Mouse (Mus musculus) myocyte (in vitro differentiated cells): ENCODE results near the gene Olfr522. TPM values are rescaled to one million over a fixed set of nuclear protein-coding genes. Genes with fewer than 3 reads are reported as not detected.

ENCODE experiments used
- H3K27me3 ChIP-seq: one replicate; pipeline ENCODE4 v1.6.1; 2011; ENCODE audit not compliant: control insufficient read depth, insufficient read depth, insufficient read length
- H3K36me3 ChIP-seq: one replicate; pipeline ENCODE4 v1.6.1; 2011; ENCODE audit not compliant: control insufficient read depth, insufficient read depth
- H3K4me2 ChIP-seq: one replicate; pipeline ENCODE4 v1.6.1; 2011; ENCODE audit warnings: low read depth, control low read depth
- H3K4me3 ChIP-seq: one replicate; pipeline ENCODE4 v1.5.1; 2011; ENCODE audit warnings: mild to moderate bottlenecking, control low read depth, moderate library complexity
- H3K79me2 ChIP-seq: one replicate; pipeline ENCODE4 v1.6.1; 2011; ENCODE audit not compliant: control insufficient read depth, insufficient read depth
- H3ac ChIP-seq: one replicate; pipeline ENCODE4 v1.6.1; 2011; ENCODE audit not compliant: control insufficient read depth, insufficient read length
- CEBPB ChIP-seq: IDR thresholded peaks from 2 replicates; pipeline ENCODE4 v1.6.1; 2011; ENCODE audit warnings: mild to moderate bottlenecking, moderate library complexity; ENCODE audit not compliant: poor library complexity, insufficient read depth, severe bottlenecking
- E2F4 ChIP-seq: IDR thresholded peaks from one replicate; pipeline ENCODE4 v1.6.1; 2011; ENCODE audit warnings: mild to moderate bottlenecking, control low read depth, moderate library complexity; ENCODE audit not compliant: insufficient read depth
- MAX ChIP-seq: IDR thresholded peaks from one replicate; pipeline ENCODE4 v1.6.1; 2011; ENCODE audit warnings: low read depth, mild to moderate bottlenecking, control low read depth
- MYOD1 ChIP-seq, 3 experiments: IDR thresholded peaks; one replicate each; pipeline ENCODE4 v1.6.1; 2011; ENCODE audit warnings: control low read depth in 2 of 3, low read depth in 2 of 3, mild to moderate bottlenecking in 2 of 3, moderate library complexity in 1 of 3; ENCODE audit not compliant: insufficient read length in 2 of 3, control insufficient read depth in 1 of 3
- MYOG ChIP-seq, 3 experiments: IDR thresholded peaks; one replicate each; pipeline ENCODE4 v1.6.1; 2011; ENCODE audit warnings: control low read depth in 2 of 3, low read depth in 2 of 3, mild to moderate bottlenecking in 2 of 3; ENCODE audit not compliant: insufficient read length in 2 of 3, control insufficient read depth in 1 of 3, insufficient read depth in 1 of 3
- POLR2A ChIP-seq: IDR thresholded peaks from one replicate; pipeline ENCODE4 v1.6.1; 2011; ENCODE audit warnings: low read depth, mild to moderate bottlenecking, control low read depth, moderate library complexity; ENCODE audit not compliant: insufficient read length
- POLR2AphosphoS2 ChIP-seq: IDR thresholded peaks from one replicate; pipeline ENCODE4 v1.6.1; 2011; ENCODE audit warnings: low read depth, control low read depth; ENCODE audit not compliant: insufficient read length
- REST ChIP-seq: IDR thresholded peaks from one replicate; pipeline ENCODE4 v1.6.1; 2011; ENCODE audit warnings: mild to moderate bottlenecking, control low read depth, moderate library complexity; ENCODE audit not compliant: insufficient read depth, insufficient read length
- SRF ChIP-seq: IDR thresholded peaks from one replicate; pipeline ENCODE4 v1.6.1; 2011; ENCODE audit warnings: low read depth; ENCODE audit not compliant: control insufficient read depth, insufficient read length
- TCF12 ChIP-seq: IDR thresholded peaks from one replicate; pipeline ENCODE4 v1.6.1; 2011; ENCODE audit warnings: mild to moderate bottlenecking, control low read depth; ENCODE audit not compliant: poor library complexity, insufficient read depth, severe bottlenecking
- TCF3 ChIP-seq: IDR thresholded peaks from one replicate; pipeline ENCODE4 v1.6.1; 2011; ENCODE audit warnings: low read depth, control low read depth; ENCODE audit not compliant: insufficient read length
- USF1 ChIP-seq: IDR thresholded peaks from one replicate; pipeline ENCODE4 v1.6.1; 2011; ENCODE audit warnings: low read depth, mild to moderate bottlenecking, control low read depth, moderate library complexity
- polyA plus RNA-seq: library from polyadenylated mRNA; unstranded; fragments of >200 nt; fragmentation: generic; extraction: Trizol; gene quantifications from one replicate; pipeline ENCODE4 v1.2.1, GENCODE M21; 2012; ENCODE audit warnings: missing spikeins

Olfr522 gene
- polyA plus RNA-seq, 1 experiment = not detected

GRCm38 (mm10) chr7:140125278-140126021 is 39.1 kb downstream of the Olfr522 start:
- Histone ChIP-seq H3K4me3 (peak overlapping the region; percentile 34), H3K27me3 (no peaks in the 10 kb centered on the region), H3K79me2 (no peaks in the 10 kb centered on the region), H3K4me2 (peak overlapping the region; percentile 91), H3ac (peak overlapping the region; percentile 14), H3K36me3 (no peaks in the 10 kb centered on the region)
- TF ChIP-seq CEBPB = no peak
- no peak for TF ChIP-seq MYOG (IDR thresholded peaks at IDR 0.05; ENCODE audit: control insufficient read depth in 1 of 3, insufficient read depth in 1 of 3, insufficient read length in 2 of 3, low read depth in 2 of 3)
- no peak for TF ChIP-seq REST
- no peak for TF ChIP-seq USF1
- TF ChIP-seq POLR2AphosphoS2 = peak; percentile 59
- no peak for TF ChIP-seq TCF3
- no peak for TF ChIP-seq E2F4
- no peak for TF ChIP-seq MYOD1 (IDR thresholded peaks at IDR 0.05; ENCODE audit: control insufficient read depth in 1 of 3, insufficient read length in 2 of 3, low read depth in 2 of 3)
- TF ChIP-seq SRF = no peak
- peak; percentile 82 for TF ChIP-seq POLR2A
- no peak for TF ChIP-seq TCF12
- no peak for TF ChIP-seq MAX

GRCm38 (mm10) chr7:140124382-140124781 is 40.2 kb downstream of the Olfr522 start:
- H3ac ChIP-seq = no peak overlapping the region
- no peaks in the 10 kb centered on the region for H3K36me3 ChIP-seq
- H3K4me3 ChIP-seq = no peak overlapping the region
- H3K27me3 ChIP-seq = no peaks in the 10 kb centered on the region
- TF ChIP-seq E2F4 (no peak), SRF (no peak), POLR2AphosphoS2 (no peak), USF1 (no peak), POLR2A (no peak), REST (no peak), CEBPB (no peak), TCF12 (no peak), MYOG (IDR thresholded peaks at IDR 0.05; ENCODE audit: control insufficient read depth in 1 of 3, insufficient read depth in 1 of 3, insufficient read length in 2 of 3, low read depth in 2 of 3) (no peak), TCF3 (no peak)
- H3K79me2 ChIP-seq = no peaks in the 10 kb centered on the region
- H3K4me2 ChIP-seq = no peak overlapping the region

- Histone ChIP-seq H3K27me3 (no peaks in the 10 kb centered on the region), H3K79me2 (no peaks in the 10 kb centered on the region), H3K4me2 (peak overlapping the region; percentile 43), H3K4me3 (no peak overlapping the region), H3ac (no peak overlapping the region), H3K36me3 (no peaks in the 10 kb centered on the region)
- TF ChIP-seq MYOD1 (IDR thresholded peaks at IDR 0.05; ENCODE audit: control insufficient read depth in 1 of 3, insufficient read length in 2 of 3, low read depth in 2 of 3) (no peak), E2F4 (no peak), TCF3 (no peak), REST (no peak), MYOG (IDR thresholded peaks at IDR 0.05; ENCODE audit: control insufficient read depth in 1 of 3, insufficient read depth in 1 of 3, insufficient read length in 2 of 3, low read depth in 2 of 3) (no peak), MAX (no peak), USF1 (no peak), POLR2A (no peak)
These were observed 41.8 kb downstream of the Olfr522 start for GRCm38 (mm10) chr7:140122765-140123164.

GRCm38 (mm10) chr7:140121338-140121910 is 43.1 kb downstream of the Olfr522 start:
- Histone ChIP-seq H3K4me3 (no peak overlapping the region), H3ac (no peak overlapping the region), H3K36me3 (no peaks in the 10 kb centered on the region), H3K79me2 (peaks cover 7% of the 10 kb centered on the region), H3K4me2 (no peak overlapping the region), H3K27me3 (no peaks in the 10 kb centered on the region)
- TF ChIP-seq POLR2A = no peak
- TF ChIP-seq TCF12 = no peak
- TF ChIP-seq MAX = no peak
- TF ChIP-seq TCF3 = no peak
- TF ChIP-seq CEBPB = no peak
- TF ChIP-seq USF1 = no peak

- no peak for TF ChIP-seq MAX
- H3K36me3 ChIP-seq = no peaks in the 10 kb centered on the region
- H3K79me2 ChIP-seq = peaks cover 8% of the 10 kb centered on the region
- H3K27me3 ChIP-seq = no peaks in the 10 kb centered on the region
- no peak overlapping the region for H3K4me3 ChIP-seq
- H3K4me2 ChIP-seq = no peak overlapping the region
- H3ac ChIP-seq = no peak overlapping the region
These were observed 44.1 kb downstream of the Olfr522 start for GRCm38 (mm10) chr7:140120484-140120883.
